Mouse (Mus musculus) CH12.LX (cell line): ENCODE data around the gene Pitx2. TPM values are rescaled to one million over a fixed set of nuclear protein-coding genes. Genes with fewer than 3 reads are reported as not detected.

ENCODE experiments used
- DNase-seq: peaks from one replicate; pipeline ENCODE4 v3.0.0-alpha.2; 2013; ENCODE audit errors: extremely low read depth
- H3K27ac ChIP-seq: 2 replicates; pipeline ENCODE4 v1.5.1; 2012; ENCODE audit warnings: low read depth, mild to moderate bottlenecking, control low read depth, moderate library complexity; ENCODE audit not compliant: insufficient read depth
- H3K27me3 ChIP-seq: replicated peaks from 2 replicates; pipeline ENCODE3; 2012; ENCODE audit warnings: inconsistent platforms
- H3K36me3 ChIP-seq, 2 experiments: replicated peaks in 1 of 2; 2 replicates each; pipeline versions ENCODE3 to v1.6.1; 2012; ENCODE audit warnings: inconsistent platforms in 1 of 2, low read length in 1 of 2, mild to moderate bottlenecking in 1 of 2, mixed read lengths in 1 of 2, moderate library complexity in 1 of 2; ENCODE audit not compliant: control insufficient read depth in 1 of 2, insufficient read depth in 1 of 2
- H3K4me1 ChIP-seq, 2 experiments: 2 replicates each; pipeline ENCODE4 v1.6.1; 2012; ENCODE audit warnings: inconsistent platforms in 1 of 2, moderate library complexity in 1 of 2; ENCODE audit not compliant: insufficient read depth in 2 of 2, control insufficient read depth in 1 of 2
- H3K4me2 ChIP-seq: 2 replicates; pipeline ENCODE4 v1.6.1; 2012; ENCODE audit warnings: low read depth, mild to moderate bottlenecking, control low read depth; ENCODE audit not compliant: poor library complexity, insufficient read depth, severe bottlenecking
- H3K4me3 ChIP-seq, 3 experiments: fragments of 150-350 bp in 1 of 3; sonication (generic) in 1 of 3; replicated peaks in 1 of 3; 2 replicates each; pipeline versions ENCODE3 to v1.5.1; 2011 to 2012; ENCODE audit warnings: low read depth in 2 of 3, low read length in 2 of 3, mild to moderate bottlenecking in 2 of 3, moderate library complexity in 2 of 3, control low read depth in 1 of 3, improper control_type of control experiment in 1 of 3, inconsistent platforms in 1 of 3, mixed read lengths in 1 of 3; ENCODE audit not compliant: poor library complexity in 1 of 3
- H3K79me2 ChIP-seq: replicated peaks from 2 replicates; pipeline ENCODE4 v1.6.1; 2012; ENCODE audit warnings: mild to moderate bottlenecking, moderate library complexity; ENCODE audit not compliant: control insufficient read depth, poor library complexity, insufficient read depth, severe bottlenecking; ENCODE audit errors: extremely low read depth
- H3K9ac ChIP-seq: 2 replicates; pipeline ENCODE4 v1.6.1; 2012; ENCODE audit warnings: low read depth, mild to moderate bottlenecking, control low read depth, moderate library complexity; ENCODE audit not compliant: insufficient read depth
- H3K9me3 ChIP-seq: replicated peaks from 2 replicates; pipeline ENCODE3; 2012; ENCODE audit warnings: low read length, inconsistent platforms, mixed read lengths
- E2F4 ChIP-seq: IDR thresholded peaks from 2 replicates; pipeline ENCODE4 v1.6.1; 2011; ENCODE audit warnings: low read depth, low read length, improper control_type of control experiment; ENCODE audit not compliant: insufficient replicate concordance
- EP300 ChIP-seq: IDR thresholded peaks from 2 replicates; pipeline ENCODE4 v1.6.1; 2011; ENCODE audit warnings: low read length, improper control_type of control experiment
- HCFC1 ChIP-seq: IDR thresholded peaks from 2 replicates; pipeline ENCODE4 v1.6.1; 2012; ENCODE audit warnings: low read depth, mild to moderate bottlenecking, inconsistent platforms, low read length, improper control_type of control experiment
- MAX ChIP-seq: IDR thresholded peaks from 2 replicates; pipeline ENCODE4 v1.6.1; 2011; ENCODE audit warnings: low read length, improper control_type of control experiment
- MYC ChIP-seq: IDR thresholded peaks from 2 replicates; pipeline ENCODE4 v1.6.1; 2011; ENCODE audit warnings: low read depth, mild to moderate bottlenecking, improper control_type of control experiment, low read length
- NELFE ChIP-seq: IDR thresholded peaks from 2 replicates; pipeline ENCODE4 v1.6.1; 2011; ENCODE audit warnings: low read depth, low read length, improper control_type of control experiment
- NRF1 ChIP-seq: IDR thresholded peaks from 2 replicates; pipeline ENCODE4 v1.6.1; 2014; ENCODE audit warnings: low read depth, mild to moderate bottlenecking, inconsistent platforms, low read length, improper control_type of control experiment, moderate library complexity
- PAX5 ChIP-seq: IDR thresholded peaks from 2 replicates; pipeline ENCODE4 v1.6.1; 2012; ENCODE audit warnings: low read length, inconsistent platforms, mixed read lengths
- RAD21 ChIP-seq: IDR thresholded peaks from 2 replicates; pipeline ENCODE4 v1.6.1; 2011; ENCODE audit warnings: low read depth, mild to moderate bottlenecking, low read length, improper control_type of control experiment, moderate library complexity
- SMC3 ChIP-seq: IDR thresholded peaks from 2 replicates; pipeline ENCODE4 v1.6.1; 2011; ENCODE audit warnings: low read depth, low read length, improper control_type of control experiment
- TCF12 ChIP-seq: IDR thresholded peaks from 2 replicates; pipeline ENCODE4 v1.6.1; 2014; ENCODE audit warnings: low read depth, mild to moderate bottlenecking, inconsistent platforms, low read length, improper control_type of control experiment
- UBTF ChIP-seq: IDR thresholded peaks from 2 replicates; pipeline ENCODE4 v1.6.1; 2012; ENCODE audit warnings: low read depth, mild to moderate bottlenecking, inconsistent platforms, low read length, improper control_type of control experiment, moderate library complexity
- USF1 ChIP-seq: IDR thresholded peaks from 2 replicates; pipeline ENCODE4 v1.6.1; 2014; ENCODE audit warnings: low read depth, mild to moderate bottlenecking, inconsistent platforms, low read length, improper control_type of control experiment
- ZKSCAN1 ChIP-seq: IDR thresholded peaks from 2 replicates; pipeline ENCODE4 v1.6.1; 2012; ENCODE audit warnings: low read depth, inconsistent platforms, low read length, improper control_type of control experiment, borderline replicate concordance
- dilution Hi-C: fragments of 300-500 bp; cut with MboI; formaldehyde crosslinking; loops from 2 replicates; pipeline ENCODE4 v1.14.3; 2020; ENCODE audit warnings: low sequenced_read_pairs; ENCODE audit not compliant: extremely low pct_unique_long_range_greater_than_20kb, extremely low pct_ligation_motif_present
- in situ Hi-C: fragments of 300-500 bp; cut with MboI; formaldehyde crosslinking; loops from 3 replicates; pipeline ENCODE4 v1.14.3; 2019; ENCODE audit warnings: low sequenced_read_pairs, low pct_ligation_motif_present, low pct_unique_long_range_greater_than_20kb, mixed read lengths
- polyA plus RNA-seq: library from polyadenylated mRNA; unstranded; fragments of >175 nt; gene quantifications from 2 replicates; pipeline ENCODE4 v1.2.1, GENCODE M21; 2012; ENCODE audit warnings: low read depth; ENCODE audit not compliant: insufficient read length
- total RNA-seq, 2 experiments: library from RNA; depleted of rRNA; stranded (reverse); fragments of 300-350 nt in 1 of 2; fragments of >200 nt in 1 of 2; gene quantifications; 2 replicates each; pipeline ENCODE4 v1.2.3; 2012 to 2014

Pitx2 gene
- total and polyA plus RNA-seq, 3 experiments = not detected

DNA sequence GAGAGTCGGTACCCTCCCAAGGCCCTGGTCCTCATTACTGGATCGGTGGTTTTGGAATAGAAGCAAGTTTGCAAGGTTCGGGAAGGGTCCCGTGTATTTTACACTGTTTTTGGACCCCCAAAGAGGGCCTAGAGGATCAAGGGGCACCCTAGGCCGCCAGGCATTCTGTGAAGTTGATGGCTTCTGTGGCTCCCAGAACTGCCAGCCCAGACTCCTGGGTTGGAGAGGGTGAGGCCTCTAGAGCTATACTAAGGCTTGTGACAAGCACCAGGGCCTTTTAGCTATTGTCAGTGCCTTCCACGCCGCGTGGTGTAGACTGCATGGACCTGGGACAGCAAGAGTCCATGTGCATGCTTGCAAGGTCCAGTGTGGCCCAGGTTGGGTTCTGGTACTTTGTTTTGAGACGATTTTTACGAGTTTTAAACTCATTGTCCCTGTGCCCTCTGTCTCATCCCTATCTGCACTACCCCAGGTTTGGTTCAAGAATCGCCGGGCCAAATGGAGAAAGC, 18.2 kb downstream of the Pitx2 start:
- no peak for TF ChIP-seq MAX
- no peak for TF ChIP-seq NELFE
- Histone ChIP-seq H3K36me3 (no peaks in the 10 kb centered on the region), H3K9ac (no peak overlapping the region), H3K27ac (no peak overlapping the region), H3K4me3 (no peak overlapping the region), H3K4me2 (no peak overlapping the region), H3K9me3 (peaks cover 67% of the 10 kb centered on the region), H3K27me3 (no peaks in the 10 kb centered on the region), H3K4me1 (no peaks in the 10 kb centered on the region), H3K79me2 (no peaks in the 10 kb centered on the region)
- dilution Hi-C loops = no loop called here
- in situ Hi-C loops = no loop called here
- no peak for DNase-seq

DNA sequence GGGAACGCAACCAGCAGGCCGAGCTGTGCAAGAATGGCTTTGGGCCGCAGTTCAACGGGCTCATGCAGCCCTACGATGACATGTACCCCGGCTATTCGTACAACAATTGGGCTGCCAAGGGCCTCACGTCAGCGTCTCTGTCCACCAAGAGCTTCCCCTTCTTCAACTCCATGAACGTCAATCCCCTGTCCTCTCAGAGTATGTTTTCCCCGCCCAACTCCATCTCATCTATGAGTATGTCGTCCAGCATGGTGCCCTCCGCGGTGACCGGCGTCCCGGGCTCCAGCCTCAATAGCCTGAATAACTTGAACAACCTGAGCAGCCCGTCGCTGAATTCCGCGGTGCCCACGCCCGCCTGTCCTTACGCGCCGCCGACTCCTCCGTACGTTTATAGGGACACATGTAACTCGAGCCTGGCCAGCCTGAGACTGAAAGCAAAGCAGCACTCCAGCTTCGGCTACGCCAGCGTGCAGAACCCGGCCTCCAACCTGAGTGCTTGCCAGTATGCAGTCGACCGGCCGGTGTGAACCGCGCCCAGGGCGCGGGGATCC, 18.8 kb downstream of the Pitx2 start:
- Histone ChIP-seq H3K79me2 (no peaks in the 10 kb centered on the region), H3K27me3 (no peaks in the 10 kb centered on the region), H3K4me2 (no peak overlapping the region), H3K9me3 (peaks cover 66% of the 10 kb centered on the region), H3K9ac (no peak overlapping the region), H3K36me3 (no peaks in the 10 kb centered on the region), H3K4me1 (no peaks in the 10 kb centered on the region), H3K27ac (no peak overlapping the region), H3K4me3 (no peak overlapping the region)
- TF ChIP-seq RAD21 = no peak
- no peak for TF ChIP-seq EP300
- no peak for TF ChIP-seq PAX5
- in situ Hi-C loops (no loop called here), dilution Hi-C loops (no loop called here)
- no peak for DNase-seq

DNA sequence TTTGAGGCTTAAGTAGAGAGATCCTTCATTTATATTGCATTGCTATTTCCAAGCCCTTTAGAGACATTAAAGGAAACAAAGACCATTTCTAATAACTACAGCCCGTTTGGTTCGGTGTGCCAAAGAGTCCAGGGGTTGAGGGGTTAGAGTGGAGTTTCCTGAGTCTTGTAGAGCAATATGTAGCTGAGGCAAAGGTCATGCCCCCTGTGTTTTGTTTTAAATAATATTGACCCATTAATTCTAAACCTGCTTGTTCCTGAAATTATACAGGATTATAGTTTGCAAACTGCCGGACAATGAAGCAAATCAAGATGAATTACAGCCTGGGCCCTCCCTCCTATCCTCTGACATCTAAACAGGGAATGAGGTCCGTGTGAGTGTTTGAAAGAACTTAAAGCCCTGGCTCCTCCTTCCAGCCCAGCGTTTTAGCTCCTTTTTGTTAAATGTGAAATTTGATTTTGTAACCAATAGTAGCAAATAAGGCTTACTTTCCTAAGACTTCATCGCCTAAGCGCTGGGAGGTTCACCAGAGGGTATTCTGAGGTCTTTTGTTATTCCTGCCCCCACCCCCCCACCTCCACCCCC, 20.5 kb downstream of the Pitx2 start:
- Histone ChIP-seq H3K36me3 (no peaks in the 10 kb centered on the region), H3K4me2 (no peak overlapping the region), H3K27me3 (no peaks in the 10 kb centered on the region), H3K9me3 (peaks cover 62% of the 10 kb centered on the region), H3K9ac (no peak overlapping the region)
- in situ Hi-C loops = no loop called here
- DNase-seq = no peak
- TF ChIP-seq SMC3 = no peak
- no peak for TF ChIP-seq HCFC1
- no peak for TF ChIP-seq MYC
- TF ChIP-seq USF1 = no peak
- no peak for TF ChIP-seq PAX5
- no peak for TF ChIP-seq TCF12
- TF ChIP-seq UBTF = no peak
- TF ChIP-seq E2F4 = no peak
- no peak for TF ChIP-seq NELFE
- no peak for TF ChIP-seq NRF1
- TF ChIP-seq ZKSCAN1 = no peak
- TF ChIP-seq, all 38 proteins: peak for 0
- H3K4me1 ChIP-seq = no peaks in the 10 kb centered on the region
- dilution Hi-C loops = no loop called here
- H3K79me2 ChIP-seq = no peaks in the 10 kb centered on the region
- no peak overlapping the region for H3K27ac ChIP-seq
- H3K4me3 ChIP-seq = no peak overlapping the region
